Mouse (Mus musculus) testis, adult 10 weeks (tissue): ENCODE data around the gene Gm20594. TPM values are rescaled to one million over a fixed set of nuclear protein-coding genes. Genes with fewer than 3 reads are reported as not detected.

Experiments
- polyA plus RNA-seq: library from polyadenylated mRNA; stranded (reverse); fragments of 350-450 nt; fragmentation: Illumina TruSeq; extraction: RNeasy Lipid Tissue Mini Kit (QIAGEN cat#74804); gene quantifications from one replicate; pipeline ENCODE4 v1.2.3, GENCODE M21; 2014; ENCODE audit warnings: low read depth, low replicate concordance

Gm20594 gene
- not detected for polyA plus RNA-seq

DNA sequence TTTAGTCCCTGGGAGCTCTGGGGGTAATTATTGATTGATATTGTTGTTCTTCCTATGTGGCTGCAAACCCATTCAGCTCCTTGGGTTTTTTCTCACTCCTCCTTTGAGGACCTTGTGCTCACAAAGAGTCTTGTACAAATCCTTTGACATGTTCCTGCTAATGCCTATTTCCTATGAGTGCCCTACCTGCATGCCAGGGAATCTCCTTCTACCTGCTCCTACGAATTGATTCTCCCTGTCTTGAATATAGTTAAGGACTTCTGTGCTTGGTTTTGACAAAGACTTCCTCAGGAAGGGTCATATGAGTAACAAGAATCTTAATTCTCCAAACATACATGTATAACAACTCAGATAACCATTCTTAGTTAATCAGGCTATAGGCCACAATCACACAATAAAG is at the start of gene Gm20594:
Gm20594 (plus strand) TSS at position 301 of the 400 bp plus-strand sequence.

Other genes starting within 250 kb of the Gm20594 start
- not detected for gene Lrrtm4, start 201.0 kb downstream of the Gm20594 start, polyA plus RNA-seq